Mouse (Mus musculus) neural tube, embryonic 11.5 days (tissue): ENCODE results near the gene Evi2. TPM values are rescaled to one million over a fixed set of nuclear protein-coding genes. Genes with fewer than 3 reads are reported as not detected.

ENCODE experiments used
- ATAC-seq: fragments of 200-750 bp; cut with Nextera tagmentation; 2 replicates; pipeline ENCODE4 v1.8.0; 2017; ENCODE audit warnings: moderate number of reproducible peaks, mild to moderate bottlenecking, moderate TSS enrichment, moderate library complexity; ENCODE audit not compliant: insufficient read depth, low FRiP score, low TSS enrichment
- DNase-seq: peaks from one replicate; pipeline ENCODE4 v3.0.0-alpha.2; 2015; ENCODE audit warnings: low spot score
- H3K27ac ChIP-seq: fragments of 300-500 bp; sonication (generic); 2 replicates; pipeline ENCODE4 v1.5.1; 2014; ENCODE audit warnings: low read depth, mild to moderate bottlenecking, low read length
- H3K27me3 ChIP-seq: fragments of 300-500 bp; sonication (generic); 2 replicates; pipeline ENCODE4 v1.6.1; 2014; ENCODE audit warnings: mild to moderate bottlenecking, low read length, mixed read lengths; ENCODE audit not compliant: control insufficient read depth, insufficient read depth
- H3K36me3 ChIP-seq: fragments of 300-500 bp; sonication (generic); 2 replicates; pipeline ENCODE4 v1.6.1; 2014; ENCODE audit warnings: mild to moderate bottlenecking, low read length, moderate library complexity, mixed read lengths; ENCODE audit not compliant: control insufficient read depth, insufficient read depth
- H3K4me1 ChIP-seq: fragments of 300-500 bp; sonication (generic); 2 replicates; pipeline ENCODE4 v1.6.1; 2014; ENCODE audit warnings: low read length, mixed read lengths; ENCODE audit not compliant: control insufficient read depth, insufficient read depth
- H3K4me2 ChIP-seq: fragments of 300-500 bp; sonication (generic); 2 replicates; pipeline ENCODE4 v1.6.1; 2014; ENCODE audit warnings: low read depth, mild to moderate bottlenecking, moderate library complexity
- H3K4me3 ChIP-seq: fragments of 300-500 bp; sonication (generic); 2 replicates; pipeline ENCODE4 v1.5.1; 2014; ENCODE audit warnings: low read depth, low read length
- H3K9ac ChIP-seq: fragments of 300-500 bp; sonication (generic); 2 replicates; pipeline ENCODE4 v1.6.1; 2014; ENCODE audit warnings: mild to moderate bottlenecking, low read length
- H3K9me3 ChIP-seq: fragments of 300-500 bp; sonication (generic); 2 replicates; pipeline ENCODE4 v1.6.1; 2016; ENCODE audit warnings: low read length; ENCODE audit not compliant: control insufficient read depth
- WGBS: fragments of 180-500 bp; shearing (Covaris S2); extraction: QIAGEN DNeasy Blood & Tissue Kit; methylation state at CpG from one replicate; pipeline ENCODE4 v1.1.7; 2014; 5-methylcytosine and 5-hydroxymethylcytosine counted together
- polyA plus RNA-seq: library from polyadenylated mRNA; unstranded; fragments of >200 nt; fragmentation: Nextera tagmentation; extraction: Ambion mirVana; gene quantifications from 2 replicates; pipeline ENCODE4 v1.2.1, GENCODE M21; 2014

Gene Evi2
- polyA plus RNA-seq, 1 experiment from 2014 or later, result 0.38 TPM

- Histone ChIP-seq H3K4me1 (no peaks in the 10 kb centered on the region), H3K27me3 (no peaks in the 10 kb centered on the region), H3K4me2 (no peak overlapping the region), H3K9ac (no peak overlapping the region), H3K9me3 (no peaks in the 10 kb centered on the region), H3K4me3 (no peak overlapping the region), H3K27ac (no peak overlapping the region), H3K36me3 (no peaks in the 10 kb centered on the region)
- 93% methylated on average over 3 of the region's 3 CpGs for WGBS
- DNase-seq (no peak), ATAC-seq (no peak)
Observed at GRCm38 (mm10) chr11:79528601-79529000, 1.8 kb downstream of the Evi2 start.

GRCm38 (mm10) chr11:79527739-79528384, 2.5 kb downstream of the Evi2 start:
- H3K9ac ChIP-seq, result no peak overlapping the region
- H3K36me3 ChIP-seq, result no peaks in the 10 kb centered on the region
- 93% methylated on average over 5 of the region's 5 CpGs for WGBS
- H3K4me2 ChIP-seq, result no peak overlapping the region
- no peak for DNase-seq
- no peak overlapping the region for H3K27ac ChIP-seq
- no peak for ATAC-seq
- no peaks in the 10 kb centered on the region for H3K4me1 ChIP-seq
- H3K9me3 ChIP-seq, result no peaks in the 10 kb centered on the region
- no peaks in the 10 kb centered on the region for H3K27me3 ChIP-seq
- no peak overlapping the region for H3K4me3 ChIP-seq

GRCm38 (mm10) chr11:79527015-79527738, 3.2 kb downstream of the Evi2 start:
- Histone ChIP-seq H3K9ac (no peak overlapping the region), H3K9me3 (no peaks in the 10 kb centered on the region), H3K4me2 (no peak overlapping the region), H3K27ac (no peak overlapping the region), H3K4me1 (no peaks in the 10 kb centered on the region), H3K36me3 (no peaks in the 10 kb centered on the region), H3K27me3 (no peaks in the 10 kb centered on the region), H3K4me3 (no peak overlapping the region)
- WGBS, result 88% methylated on average over 15 of the region's 15 CpGs
- DNase-seq (no peak), ATAC-seq (no peak)

GRCm38 (mm10) chr11:79526549-79526948, 3.8 kb downstream of the Evi2 start:
- H3K36me3 ChIP-seq, result no peaks in the 10 kb centered on the region
- no peak overlapping the region for H3K4me3 ChIP-seq
- DNase-seq (no peak), ATAC-seq (no peak)
- no peaks in the 10 kb centered on the region for H3K4me1 ChIP-seq
- no peak overlapping the region for H3K27ac ChIP-seq
- no peak overlapping the region for H3K4me2 ChIP-seq
- H3K9ac ChIP-seq, result no peak overlapping the region
- WGBS, result 95% methylated on average over 3 of the region's 3 CpGs
- no peaks in the 10 kb centered on the region for H3K27me3 ChIP-seq
- no peaks in the 10 kb centered on the region for H3K9me3 ChIP-seq

GRCm38 (mm10) chr11:79524310-79524575, 6.1 kb downstream of the Evi2 start:
- no peak overlapping the region for H3K27ac ChIP-seq
- WGBS, result 88% methylated on average over 1 of the region's 1 CpGs
- ATAC-seq (no peak), DNase-seq (no peak)
- no peaks in the 10 kb centered on the region for H3K4me1 ChIP-seq
- H3K9ac ChIP-seq, result no peak overlapping the region
- no peak overlapping the region for H3K4me2 ChIP-seq
- no peak overlapping the region for H3K4me3 ChIP-seq
- H3K9me3 ChIP-seq, result no peaks in the 10 kb centered on the region
- H3K36me3 ChIP-seq, result no peaks in the 10 kb centered on the region
- no peaks in the 10 kb centered on the region for H3K27me3 ChIP-seq

GRCm38 (mm10) chr11:79523560-79524309, 6.7 kb downstream of the Evi2 start, which contains the start of gene Evi2b:
Gene Evi2b, minus strand, starts transcription at chr11:79523762.
- Histone ChIP-seq H3K4me1 (no peaks in the 10 kb centered on the region), H3K4me3 (no peak within 1 kb of the TSS), H3K27me3 (no peaks in the 10 kb centered on the region), H3K9me3 (no peaks in the 10 kb centered on the region), H3K4me2 (no peak within 1 kb of the TSS), H3K27ac (no peak within 1 kb of the TSS), H3K36me3 (no peaks in the 10 kb centered on the region), H3K9ac (no peak within 1 kb of the TSS)
- ATAC-seq (no peak), DNase-seq (no peak)
- 86% methylated on average over 10 of the region's 10 CpGs for WGBS

GRCm38 (mm10) chr11:79522944-79523343, 7.4 kb downstream of the Evi2 start:
- H3K4me1 ChIP-seq, result no peaks in the 10 kb centered on the region
- no peak for ATAC-seq
- WGBS, result 93% methylated on average over 1 of the region's 1 CpGs
- no peak overlapping the region for H3K4me3 ChIP-seq
- no peaks in the 10 kb centered on the region for H3K27me3 ChIP-seq
- DNase-seq, result no peak
- H3K36me3 ChIP-seq, result no peaks in the 10 kb centered on the region
- H3K9ac ChIP-seq, result no peak overlapping the region
- H3K9me3 ChIP-seq, result no peaks in the 10 kb centered on the region
- no peak overlapping the region for H3K27ac ChIP-seq
- no peak overlapping the region for H3K4me2 ChIP-seq

- H3K27ac ChIP-seq, result no peak overlapping the region
- no peaks in the 10 kb centered on the region for H3K36me3 ChIP-seq
- H3K9me3 ChIP-seq, result no peaks in the 10 kb centered on the region
- no peak for ATAC-seq
- no peaks in the 10 kb centered on the region for H3K27me3 ChIP-seq
- DNase-seq, result no peak
- H3K4me2 ChIP-seq, result no peak overlapping the region
- no peak overlapping the region for H3K4me3 ChIP-seq
- no peak overlapping the region for H3K9ac ChIP-seq
- H3K4me1 ChIP-seq, result no peaks in the 10 kb centered on the region
Observed at GRCm38 (mm10) chr11:79521930-79522329, 8.5 kb downstream of the Evi2 start.

GRCm38 (mm10) chr11:79520772-79521171, 9.6 kb downstream of the Evi2 start:
- Histone ChIP-seq H3K27me3 (no peaks in the 10 kb centered on the region), H3K27ac (no peak overlapping the region), H3K36me3 (no peaks in the 10 kb centered on the region), H3K9me3 (no peaks in the 10 kb centered on the region), H3K9ac (no peak overlapping the region), H3K4me3 (no peak overlapping the region), H3K4me1 (no peaks in the 10 kb centered on the region), H3K4me2 (no peak overlapping the region)
- DNase-seq (no peak), ATAC-seq (no peak)
